Mouse (Mus musculus) forebrain, embryonic 15.5 days (tissue): ENCODE data around the gene Ehbp1l1. TPM values are rescaled to one million over a fixed set of nuclear protein-coding genes. Genes with fewer than 3 reads are reported as not detected.
"Not testable (repeated sequence)": the region's sequence is repeated elsewhere in the genome, so short reads cannot be mapped to it uniquely, and the experiment has no call there.

Source experiments
- ATAC-seq: fragments of 200-750 bp; cut with Nextera tagmentation; replicated peaks from 2 replicates; pipeline ENCODE4 v1.8.0; 2017; ENCODE audit warnings: mild to moderate bottlenecking, moderate TSS enrichment, moderate library complexity
- H3K27ac ChIP-seq: fragments of 300-500 bp; sonication (generic); replicated peaks from 2 replicates; pipeline ENCODE4 v1.5.1; 2015; ENCODE audit warnings: mild to moderate bottlenecking, inconsistent platforms
- H3K27me3 ChIP-seq: fragments of 300-500 bp; sonication (generic); 2 replicates; pipeline ENCODE4 v1.6.1; 2015; ENCODE audit warnings: inconsistent platforms
- H3K36me3 ChIP-seq: fragments of 300-500 bp; sonication (generic); 2 replicates; pipeline ENCODE4 v1.6.1; 2015; ENCODE audit warnings: mild to moderate bottlenecking, inconsistent platforms
- H3K4me1 ChIP-seq: fragments of 300-500 bp; sonication (generic); 2 replicates; pipeline ENCODE4 v1.6.1; 2015; ENCODE audit warnings: inconsistent platforms
- H3K4me2 ChIP-seq: fragments of 300-500 bp; sonication (generic); replicated peaks from 2 replicates; pipeline ENCODE4 v1.6.1; 2015; ENCODE audit warnings: mild to moderate bottlenecking, inconsistent platforms
- H3K4me3 ChIP-seq: fragments of 300-500 bp; sonication (generic); 2 replicates; pipeline ENCODE4 v1.5.1; 2015; ENCODE audit warnings: mild to moderate bottlenecking, inconsistent platforms
- H3K9ac ChIP-seq: fragments of 300-500 bp; sonication (generic); replicated peaks from 2 replicates; pipeline ENCODE4 v1.6.1; 2015; ENCODE audit warnings: mild to moderate bottlenecking, inconsistent platforms
- H3K9me3 ChIP-seq: fragments of 300-500 bp; sonication (generic); 2 replicates; pipeline ENCODE4 v1.6.1; 2016; ENCODE audit warnings: inconsistent platforms
- WGBS: fragments of 180-500 bp; shearing (Covaris S2); methylation state at CpG from one replicate; pipeline ENCODE4 v1.1.7; 2015; ENCODE audit warnings: mixed read lengths; 5-methylcytosine and 5-hydroxymethylcytosine counted together
- polyA plus RNA-seq: library from polyadenylated mRNA; unstranded; fragments of >200 nt; fragmentation: Nextera tagmentation; extraction: Ambion mirVana; gene quantifications from 2 replicates; pipeline ENCODE4 v1.2.1, GENCODE M21; 2015

Ehbp1l1 gene
- polyA plus RNA-seq, 1 experiment from 2014 or later, result 13.3 TPM

DNA sequence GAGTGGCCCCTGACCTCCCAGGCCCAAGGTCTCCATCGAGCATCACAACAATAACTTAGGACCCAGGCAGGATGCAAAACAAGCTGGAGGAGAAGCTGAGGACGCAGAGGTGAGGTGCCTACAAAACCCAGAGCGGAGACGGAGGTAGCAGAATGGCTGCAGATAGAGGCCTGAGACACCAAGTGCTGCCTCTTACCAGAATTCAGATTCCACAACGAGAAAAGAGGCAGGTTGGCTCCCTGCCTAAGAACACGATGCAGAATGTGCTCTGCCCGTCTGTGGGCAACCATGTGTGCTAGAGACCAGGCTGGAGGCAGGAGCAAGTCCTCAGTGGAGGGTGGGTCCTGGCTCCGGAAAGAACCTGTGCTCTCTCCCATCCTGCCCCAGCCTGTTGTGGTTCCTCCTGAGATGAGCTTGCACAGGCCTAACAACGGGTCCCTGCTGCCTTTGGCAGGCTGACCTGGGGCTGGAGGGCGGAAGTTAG, 33.2 kb downstream of the Ehbp1l1 start:
- WGBS, result 84% methylated on average over 10 of the region's 10 CpGs
- Histone ChIP-seq H3K9ac (no peak overlapping the region), H3K4me2 (no peak overlapping the region), H3K27ac (peak overlapping the region; percentile 21; the same call in 1 of the 2 replicates), H3K36me3 (peaks cover 13% of the 10 kb centered on the region), H3K4me1 (peaks cover 46% of the 10 kb centered on the region), H3K4me3 (no peak overlapping the region), H3K9me3 (no peaks in the 10 kb centered on the region), H3K27me3 (no peaks in the 10 kb centered on the region)
- ATAC-seq, result no peak

DNA sequence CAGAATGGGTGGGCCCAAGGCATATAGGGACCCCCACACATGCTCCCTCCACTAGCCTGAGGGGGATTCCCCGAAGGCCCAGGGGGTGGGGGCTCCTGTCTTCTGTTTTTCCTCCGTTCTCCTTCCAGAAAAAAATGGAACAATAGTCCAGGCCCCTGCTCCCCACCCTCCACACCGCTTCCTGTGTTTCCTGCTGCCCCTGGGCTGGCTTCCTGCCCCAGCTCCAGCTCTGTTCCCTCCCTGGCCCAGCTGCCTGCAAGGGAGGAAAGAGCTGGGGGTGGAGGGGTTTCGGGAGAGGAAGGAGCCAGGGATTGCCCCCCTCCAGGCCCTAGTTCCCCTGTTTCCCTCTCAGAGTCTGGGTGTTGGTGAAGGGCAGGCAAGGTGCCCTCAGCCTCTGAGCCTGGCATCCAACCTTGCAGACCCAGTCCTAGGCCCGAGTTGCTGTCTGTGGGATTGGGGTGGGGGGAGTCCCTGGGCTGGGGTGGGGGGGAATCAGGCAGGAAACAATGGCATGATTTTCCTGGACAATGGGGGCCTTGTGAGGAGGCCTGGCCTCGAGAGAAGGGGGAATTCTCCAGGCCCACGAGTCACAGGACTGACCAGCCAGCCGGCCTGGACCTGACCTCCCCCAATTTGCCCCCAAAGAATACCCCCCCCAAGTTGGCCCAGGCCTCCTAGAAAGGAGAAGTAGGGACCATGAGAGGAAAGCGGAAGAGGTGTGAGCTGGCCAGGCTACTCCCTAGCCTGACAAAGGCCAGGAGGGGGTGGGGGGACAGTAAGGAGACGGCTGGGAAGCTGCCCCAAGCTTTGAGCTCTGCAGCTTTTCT, 33.8 kb downstream of the Ehbp1l1 start:
- Histone ChIP-seq H3K4me2 (no peak overlapping the region), H3K27me3 (no peaks in the 10 kb centered on the region), H3K36me3 (peaks cover 6% of the 10 kb centered on the region; the same call in 1 of the 2 replicates), H3K4me1 (peaks cover 52% of the 10 kb centered on the region), H3K27ac (0 out of 2 replicates have a peak overlapping the region, but pooled peaks have one; percentile 21), H3K9me3 (no peaks in the 10 kb centered on the region), H3K9ac (peak overlapping the region; percentile 31; the same call in 1 of the 2 replicates), H3K4me3 (no peak overlapping the region)
- 68% methylated on average over 10 of the region's 10 CpGs for WGBS
- no peak for ATAC-seq

DNA sequence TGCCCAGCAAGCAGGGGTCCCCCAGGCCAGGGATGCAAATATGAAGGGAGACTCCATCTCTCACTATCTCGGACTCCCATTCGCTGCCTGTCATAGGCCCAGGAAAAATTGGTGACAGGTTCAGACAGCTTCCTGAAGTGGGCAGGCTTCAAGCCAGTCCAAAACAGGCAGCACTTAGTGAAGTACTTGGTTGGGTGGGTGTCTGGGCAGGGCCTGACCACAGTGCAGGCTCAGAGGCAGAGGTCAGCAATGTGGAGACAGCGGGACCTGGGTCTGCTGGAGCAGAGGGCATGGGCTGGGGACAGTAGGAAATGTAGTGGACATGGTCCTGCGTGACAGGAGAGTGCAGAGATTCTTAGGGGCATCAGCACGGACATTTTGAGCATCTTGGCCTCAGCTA, 34.5 kb downstream of the Ehbp1l1 start:
- no peak overlapping the region for H3K27ac ChIP-seq
- 87% methylated on average over 5 of the region's 5 CpGs for WGBS
- 0 out of 2 replicates have a peak overlapping the region, but pooled peaks have one; percentile 2 for H3K4me3 ChIP-seq
- H3K4me2 ChIP-seq, result peak overlapping the region; percentile 100; the same call in 1 of the 2 replicates
- H3K9ac ChIP-seq, result peak overlapping the region; percentile 31; the same call in 1 of the 2 replicates
- no peak for ATAC-seq
- no peaks in the 10 kb centered on the region for H3K9me3 ChIP-seq
- H3K4me1 ChIP-seq, result peaks cover 55% of the 10 kb centered on the region
- H3K27me3 ChIP-seq, result no peaks in the 10 kb centered on the region
- H3K36me3 ChIP-seq, result 0 out of 2 replicates have a peak, but pooled peaks cover 3% of the 10 kb centered on the region

DNA sequence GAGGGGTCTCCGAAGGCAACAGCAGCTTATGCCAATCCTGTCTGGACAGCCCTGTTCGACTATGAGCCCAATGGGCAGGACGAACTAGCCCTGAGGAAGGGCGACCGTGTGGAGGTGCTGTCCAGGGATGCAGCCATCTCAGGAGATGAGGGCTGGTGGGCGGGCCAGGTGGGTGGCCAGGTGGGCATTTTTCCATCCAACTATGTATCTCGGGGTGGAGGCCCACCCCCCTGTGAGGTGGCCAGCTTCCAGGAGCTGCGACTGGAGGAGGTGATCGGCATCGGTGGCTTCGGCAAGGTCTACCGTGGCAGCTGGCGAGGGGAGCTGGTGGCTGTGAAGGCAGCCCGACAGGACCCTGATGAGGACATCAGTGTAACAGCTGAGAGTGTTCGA, 35.8 kb downstream of the Ehbp1l1 start:
- no peak for ATAC-seq
- peak overlapping the region; percentile 62 for H3K4me3 ChIP-seq
- H3K4me2 ChIP-seq, result peak overlapping the region; percentile 100
- H3K4me1 ChIP-seq, result peaks cover 44% of the 10 kb centered on the region
- H3K27me3 ChIP-seq, result no peaks in the 10 kb centered on the region
- peak overlapping the region; percentile 87; the same call in 1 of the 2 replicates for H3K27ac ChIP-seq
- H3K9me3 ChIP-seq, result no peaks in the 10 kb centered on the region
- H3K36me3 ChIP-seq, result peaks cover 12% of the 10 kb centered on the region
- peak overlapping the region; percentile 70 for H3K9ac ChIP-seq
- 72% methylated on average over 15 of the region's 15 CpGs for WGBS

DNA sequence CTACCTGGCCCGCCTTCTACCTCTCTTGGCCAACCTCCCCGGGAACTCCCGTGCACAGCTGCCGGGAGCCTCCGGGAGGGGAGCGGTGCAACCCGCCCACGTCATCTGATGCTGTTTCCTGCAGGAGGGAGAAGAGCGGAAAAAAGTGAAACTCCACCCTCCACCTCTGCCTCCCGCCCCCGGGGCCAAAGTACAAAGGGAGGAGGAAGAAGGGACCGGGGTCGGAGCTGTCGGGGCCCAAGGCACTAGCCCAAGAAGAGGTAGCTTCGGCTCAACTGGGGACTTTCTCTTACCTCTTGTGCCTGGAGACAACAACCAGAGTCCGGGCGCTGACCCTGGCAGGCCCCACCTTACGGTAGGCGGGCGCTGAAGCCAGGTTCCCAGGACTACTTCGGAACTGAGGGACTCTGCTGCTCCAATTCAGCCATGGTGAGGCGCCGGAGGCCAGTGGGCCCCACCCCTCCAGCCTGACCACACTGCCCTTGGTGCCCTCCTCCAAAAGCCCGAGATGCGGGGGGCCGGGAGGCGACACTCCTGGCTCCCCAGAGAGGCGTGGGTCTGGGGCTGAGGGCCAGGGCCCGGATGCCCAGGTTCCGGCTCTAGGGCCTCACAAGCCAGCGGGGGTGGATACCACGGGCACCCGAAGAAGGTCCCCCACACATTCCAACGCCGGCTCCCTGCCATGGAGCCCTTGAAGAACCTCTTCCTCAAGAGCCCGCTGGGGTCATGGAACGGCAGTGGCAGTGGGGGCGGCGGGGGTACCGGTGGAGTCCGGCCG, 36.4 kb downstream of the Ehbp1l1 start:
- ATAC-seq, result no peak
- peak overlapping the region; percentile 87 for H3K27ac ChIP-seq
- peaks cover 17% of the 10 kb centered on the region for H3K36me3 ChIP-seq
- H3K9me3 ChIP-seq, result no peaks in the 10 kb centered on the region
- peak overlapping the region; percentile 70 for H3K9ac ChIP-seq
- H3K27me3 ChIP-seq, result no peaks in the 10 kb centered on the region
- peaks cover 43% of the 10 kb centered on the region for H3K4me1 ChIP-seq
- peak overlapping the region; percentile 100 for H3K4me2 ChIP-seq
- H3K4me3 ChIP-seq, result peak overlapping the region; percentile 62
- WGBS, result 13% methylated on average over 41 of the region's 42 CpGs

DNA sequence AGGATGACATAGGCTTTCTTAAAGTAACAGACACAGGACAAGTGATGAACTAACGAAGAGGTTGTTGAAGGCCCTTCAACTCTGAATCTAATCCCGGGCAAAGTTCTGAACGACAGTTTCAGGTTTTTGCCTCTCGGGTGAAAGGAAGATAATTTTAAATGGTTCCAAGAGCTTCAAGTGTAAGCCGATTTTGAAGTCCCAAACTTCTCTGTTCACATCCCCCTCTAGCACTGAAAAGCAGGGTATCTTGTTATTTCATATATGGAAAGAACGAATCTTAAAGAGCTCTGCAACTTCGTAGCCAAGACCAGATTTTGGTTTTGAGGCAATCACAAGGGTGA, 37.1 kb downstream of the Ehbp1l1 start:
- H3K27me3 ChIP-seq, result no peaks in the 10 kb centered on the region
- H3K4me3 ChIP-seq, result peak overlapping the region; percentile 62
- H3K9ac ChIP-seq, result peak overlapping the region; percentile 70
- 1% methylated on average over 7 of the region's 7 CpGs for whole genome bisulfite sequencing
- peaks cover 43% of the 10 kb centered on the region for H3K4me1 ChIP-seq
- H3K27ac ChIP-seq, result peak overlapping the region; percentile 87
- H3K4me2 ChIP-seq, result peak overlapping the region; percentile 100
- H3K36me3 ChIP-seq, result peaks cover 24% of the 10 kb centered on the region
- H3K9me3 ChIP-seq, result no peaks in the 10 kb centered on the region
- no peak for ATAC-seq

DNA sequence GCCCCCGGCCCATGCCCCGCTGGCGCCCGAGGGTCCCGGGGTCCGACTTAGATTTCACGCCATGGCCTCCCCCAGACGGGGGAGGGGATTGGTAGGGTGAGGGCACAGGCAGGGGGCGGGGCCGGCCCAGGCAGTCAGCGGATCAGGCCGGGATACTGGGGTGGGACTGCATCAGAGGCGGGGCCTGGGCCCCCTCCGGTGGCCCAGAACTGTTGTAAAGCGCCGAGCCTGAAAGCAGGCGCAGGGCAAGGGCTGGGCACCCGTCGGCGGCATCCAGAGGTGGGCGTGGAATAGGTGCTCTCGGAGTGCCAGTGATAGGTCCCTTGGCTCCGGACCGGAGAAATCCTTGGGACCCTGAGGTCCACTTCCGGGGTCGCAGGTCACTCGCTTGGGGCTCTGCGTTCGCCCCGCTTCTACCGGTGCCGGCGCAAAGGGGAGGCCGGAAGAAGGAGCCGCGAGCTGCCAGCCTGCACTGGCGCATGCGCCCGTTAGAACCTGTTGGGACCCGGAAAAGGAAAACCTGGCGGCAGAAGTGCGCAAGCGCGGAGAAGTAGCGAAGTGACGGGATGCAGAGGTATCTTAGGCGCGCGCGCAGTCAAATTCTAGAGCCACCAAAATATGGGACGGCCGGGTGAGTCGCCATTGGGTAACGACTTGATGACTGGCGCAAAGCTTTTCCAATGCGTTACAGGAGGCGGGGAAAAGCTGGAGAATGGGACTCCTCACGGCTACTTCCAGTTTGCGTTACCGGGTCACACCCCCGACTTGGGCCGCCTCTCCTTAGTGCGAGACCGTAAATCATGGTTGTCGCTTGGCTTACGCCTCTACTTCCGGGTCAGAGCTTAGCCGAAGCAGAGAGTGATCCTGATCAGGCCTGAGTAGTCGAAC, 37.7 kb downstream of the Ehbp1l1 start, which contains the start of the genes Map3k11 and Pcnx3:
Gene Map3k11, plus strand, starts transcription at position 543 of the 888 bp plus-strand sequence.
Gene Pcnx3, minus strand, starts transcription at position 709 of the 888 bp plus-strand sequence.
- Histone ChIP-seq H3K27ac (peak within 1 kb of the TSS; percentile 87), H3K4me1 (peaks cover 43% of the 10 kb centered on the region), H3K9ac (peak within 1 kb of the TSS; percentile 70), H3K4me3 (peak within 1 kb of the TSS; percentile 62), H3K4me2 (peak within 1 kb of the TSS; percentile 100), H3K27me3 (no peaks in the 10 kb centered on the region), H3K36me3 (peaks cover 30% of the 10 kb centered on the region), H3K9me3 (no peaks in the 10 kb centered on the region)
- WGBS, result under 1% methylated on average over 69 of the region's 69 CpGs
- peak; percentile 97 for ATAC-seq

DNA sequence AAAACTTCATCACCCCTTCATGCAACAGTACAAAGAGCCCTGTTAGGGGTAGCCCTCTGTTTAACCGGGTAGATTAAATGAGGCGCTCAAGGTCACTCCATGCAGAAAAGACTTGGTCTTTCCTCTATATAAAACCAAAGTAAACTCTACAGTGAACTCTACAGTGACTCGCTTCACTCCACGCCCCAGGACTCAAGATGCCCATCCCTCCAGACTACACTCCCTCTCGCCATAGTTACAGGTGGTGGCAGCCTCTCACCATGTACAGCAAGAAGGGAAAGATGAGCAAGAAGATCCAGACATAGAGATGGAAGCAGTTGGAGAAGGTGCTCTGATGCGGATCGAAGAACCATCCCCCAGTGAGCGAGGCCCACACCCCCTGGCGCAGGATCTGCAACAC, 38.4 kb downstream of the Ehbp1l1 start:
- H3K27me3 ChIP-seq, result no peaks in the 10 kb centered on the region
- peaks cover 43% of the 10 kb centered on the region for H3K4me1 ChIP-seq
- no peaks in the 10 kb centered on the region for H3K9me3 ChIP-seq
- no peak for ATAC-seq
- H3K9ac ChIP-seq, result peak overlapping the region; percentile 62
- peaks cover 38% of the 10 kb centered on the region for H3K36me3 ChIP-seq
- peak overlapping the region; percentile 100 for H3K4me2 ChIP-seq
- 22% methylated on average over 9 of the region's 9 CpGs for WGBS
- peak overlapping the region; percentile 87 for H3K27ac ChIP-seq
- peak overlapping the region; percentile 62 for H3K4me3 ChIP-seq

DNA sequence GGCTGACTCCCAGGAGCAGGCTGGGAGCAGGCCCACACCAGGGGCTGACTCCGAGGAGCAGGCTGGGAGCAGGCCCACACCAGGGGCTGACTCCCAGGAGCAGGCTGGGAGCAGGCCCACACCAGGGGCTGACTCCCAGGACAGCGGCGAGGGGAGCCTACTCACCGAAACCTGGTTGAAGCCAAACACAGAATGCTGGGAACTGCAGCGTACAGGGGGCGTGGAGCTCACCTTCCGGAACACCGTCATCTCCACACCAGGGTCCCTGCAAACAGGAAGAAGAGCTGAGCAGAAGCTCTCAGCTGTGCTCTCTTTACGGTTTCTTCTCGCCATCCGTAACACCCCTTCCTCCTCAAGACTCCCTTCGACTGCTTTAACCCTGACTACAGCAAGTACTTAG, 39.2 kb downstream of the Ehbp1l1 start:
- H3K27ac ChIP-seq, ATAC-seq, H3K27me3 ChIP-seq, H3K9me3 ChIP-seq, H3K9ac ChIP-seq: not testable (repeated sequence)
- WGBS, result 92% methylated on average over 12 of the region's 12 CpGs
- H3K36me3 ChIP-seq, result peaks cover 44% of the 10 kb centered on the region
- H3K4me2 ChIP-seq, result peak overlapping the region; percentile 100
- H3K4me1 ChIP-seq, result peaks cover 39% of the 10 kb centered on the region
- H3K4me3 ChIP-seq, result peak overlapping the region; percentile 62

DNA sequence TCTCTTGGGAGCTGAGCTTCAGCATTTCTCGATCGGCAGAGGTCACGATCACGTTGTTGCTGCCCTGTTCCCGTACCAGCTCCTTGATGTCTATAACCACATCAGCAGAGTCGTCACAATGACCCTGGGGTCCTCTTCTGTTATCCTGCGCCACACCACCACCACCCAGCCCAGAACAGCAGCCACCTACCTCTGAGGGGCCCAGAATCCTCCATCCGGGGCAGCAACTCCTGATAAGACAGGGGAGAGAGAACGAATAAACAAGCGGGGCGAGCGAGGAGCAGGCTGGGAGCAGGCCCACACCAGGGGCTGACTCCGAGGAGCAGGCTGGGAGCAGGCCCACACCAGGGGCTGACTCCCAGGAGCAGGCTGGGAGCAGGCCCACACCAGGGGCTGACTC, 39.7 kb downstream of the Ehbp1l1 start:
- no peak for ATAC-seq
- Histone ChIP-seq H3K27me3 (no peaks in the 10 kb centered on the region), H3K4me1 (peaks cover 34% of the 10 kb centered on the region), H3K36me3 (peaks cover 46% of the 10 kb centered on the region), H3K4me3 (no peak overlapping the region), H3K9ac (no peak overlapping the region), H3K4me2 (no peak overlapping the region), H3K9me3 (no peaks in the 10 kb centered on the region), H3K27ac (no peak overlapping the region)
- 93% methylated on average over 13 of the region's 13 CpGs for WGBS

DNA sequence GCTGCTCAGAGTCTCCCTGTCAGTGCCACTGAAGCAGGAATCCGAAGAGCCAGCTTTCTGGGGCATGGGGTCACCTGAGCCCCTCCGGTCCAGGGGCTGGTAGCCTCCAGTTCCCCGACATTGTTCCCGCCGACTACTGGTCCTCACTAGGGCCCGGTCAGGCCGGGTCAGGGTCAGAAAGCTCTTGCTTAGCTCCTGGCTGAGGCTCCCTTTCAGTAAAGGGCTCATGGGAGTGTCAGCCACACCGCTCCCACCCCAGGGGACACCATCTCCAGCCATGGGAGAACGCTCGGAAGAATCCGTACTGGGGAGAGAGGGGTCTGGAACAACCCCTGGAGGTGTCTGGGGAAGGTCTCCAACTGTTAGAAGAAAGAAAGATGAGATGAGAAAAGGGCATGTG, 40.3 kb downstream of the Ehbp1l1 start:
- no peak overlapping the region for H3K27ac ChIP-seq
- no peaks in the 10 kb centered on the region for H3K9me3 ChIP-seq
- H3K27me3 ChIP-seq, result no peaks in the 10 kb centered on the region
- H3K36me3 ChIP-seq, result peaks cover 52% of the 10 kb centered on the region
- no peak for ATAC-seq
- H3K9ac ChIP-seq, result no peak overlapping the region
- WGBS, result 93% methylated on average over 11 of the region's 11 CpGs
- no peak overlapping the region for H3K4me3 ChIP-seq
- no peak overlapping the region for H3K4me2 ChIP-seq
- H3K4me1 ChIP-seq, result peaks cover 28% of the 10 kb centered on the region
